Mouse (Mus musculus) frontal cortex, postnatal 36 days (tissue): Measurements from ENCODE around the gene St8sia1.

Source experiments
- DNase-seq, 2 experiments: peaks; one replicate each; pipeline ENCODE4 v3.0.0; 2022; ENCODE audit warnings: low spot score in 2 of 2

The St8sia1 gene

GRCm38 (mm10) chr6:142908911-142909770, 55.1 kb downstream of the St8sia1 start:
- no peak for DNase-seq

- no peak for DNase-seq
Measured at GRCm38 (mm10) chr6:142908412-142908811, 55.8 kb downstream of the St8sia1 start.

- no peak for DNase-seq
Measured at GRCm38 (mm10) chr6:142895371-142895770, 68.9 kb downstream of the St8sia1 start.

- no peak for DNase-seq
Measured at GRCm38 (mm10) chr6:142893716-142894115, 70.5 kb downstream of the St8sia1 start.

- DNase-seq, result no peak
Measured at GRCm38 (mm10) chr6:142890321-142890720, 73.9 kb downstream of the St8sia1 start.

- DNase-seq, result no peak
Measured at GRCm38 (mm10) chr6:142888970-142889740, 75.1 kb downstream of the St8sia1 start.

- no peak for DNase-seq
Measured at GRCm38 (mm10) chr6:142888346-142888745, 75.9 kb downstream of the St8sia1 start.

GRCm38 (mm10) chr6:142887375-142887774, 76.9 kb downstream of the St8sia1 start:
- DNase-seq, result no peak

- no peak for DNase-seq
Measured at GRCm38 (mm10) chr6:142885364-142886154, 78.7 kb downstream of the St8sia1 start.

GRCm38 (mm10) chr6:142884128-142884527, 80.1 kb downstream of the St8sia1 start:
- no peak for DNase-seq

- DNase-seq, result no peak
Measured at GRCm38 (mm10) chr6:142880849-142881470, 83.3 kb downstream of the St8sia1 start.

- DNase-seq, result peak in 1 of 2 experiments; percentile 11
Measured at GRCm38 (mm10) chr6:142878744-142879701, 85.2 kb downstream of the St8sia1 start.

GRCm38 (mm10) chr6:142877221-142877620, 87.0 kb downstream of the St8sia1 start:
- DNase-seq, result no peak

GRCm38 (mm10) chr6:142876279-142876899, 87.9 kb downstream of the St8sia1 start:
- DNase-seq, result no peak

- DNase-seq, result no peak
Measured at GRCm38 (mm10) chr6:142873795-142874563, 90.3 kb downstream of the St8sia1 start.

- DNase-seq, result no peak
Measured at GRCm38 (mm10) chr6:142869715-142870422, 94.4 kb downstream of the St8sia1 start.

GRCm38 (mm10) chr6:142867471-142868055, 96.7 kb downstream of the St8sia1 start:
- DNase-seq, result peak; percentile 24 to 57

GRCm38 (mm10) chr6:142867023-142867422, 97.2 kb downstream of the St8sia1 start:
- no peak for DNase-seq
